Comparison of ENCODE assay signal across 8 mouse cellular contexts in the genomic region with DNA sequence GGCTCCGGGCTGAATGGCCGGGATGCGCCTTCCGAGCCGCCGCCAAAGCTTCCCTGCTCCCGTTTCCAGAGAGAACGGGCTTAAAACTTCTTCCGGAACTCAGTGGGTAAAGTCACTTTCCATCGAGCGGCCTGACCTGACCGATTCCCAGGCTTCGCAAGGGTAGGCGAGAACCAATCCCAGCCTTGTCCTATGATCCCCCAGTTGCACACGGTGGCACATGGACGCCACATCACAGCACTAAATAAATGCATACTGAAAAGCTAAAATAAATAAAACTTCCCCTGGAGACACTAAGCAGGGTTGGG. TPM values are rescaled to one million over a fixed set of nuclear protein-coding genes. Genes with fewer than 3 reads are reported as not detected.
DNase-seq lines count a peak whose midpoint lies in the region; ATAC-seq and TF ChIP-seq lines count a peak whose summit lies in the region.

No protein-coding gene starts in this region.

- H3K27ac ChIP-seq in cerebellum, adult 2 months (ENCODE audit: insufficient read depth, low read length), result peak overlapping the region; percentile 52; the same call in 1 of the 2 replicates
- H3K27ac ChIP-seq in testis, adult 2 months (ENCODE audit: control insufficient read depth, insufficient read depth, low read depth, low read length), result peak overlapping the region; percentile 85
- peak overlapping the region; percentile 100 for H3K27ac ChIP-seq in limb, embryonic 14.5 days (replicated peaks; ENCODE audit: low read depth, low read length)
- H3K27ac ChIP-seq in stomach, postnatal 0 days (replicated peaks), result peak overlapping the region; percentile 99

- TF ChIP-seq POLR2A in cerebellum, adult 2 months (IDR thresholded peaks at IDR 0.05; ENCODE audit: borderline replicate concordance, insufficient read depth, low read length), result no peak
- no peak for TF ChIP-seq POLR2A in testis, adult 2 months (IDR thresholded peaks at IDR 0.05; ENCODE audit: control insufficient read depth, low read depth, low read length)
- TF ChIP-seq POLR2A in limb, embryonic 14.5 days (IDR thresholded peaks at IDR 0.05; ENCODE audit: borderline replicate concordance, extremely low read depth, insufficient read depth, insufficient read length), result no peak

- H3K9ac ChIP-seq in limb, embryonic 14.5 days (ENCODE audit: low read depth, low read length, severe bottlenecking), result peak overlapping the region; percentile 97
- H3K9ac ChIP-seq in stomach, postnatal 0 days (ENCODE audit: low read length), result peak overlapping the region; percentile 99

- no peaks in the 10 kb centered on the region for H3K36me3 ChIP-seq in testis, adult 2 months (ENCODE audit: control insufficient read depth, insufficient read depth, low read length)
- peaks cover 21% of the 10 kb centered on the region for H3K36me3 ChIP-seq in limb, embryonic 14.5 days (ENCODE audit: control insufficient read depth, insufficient read depth, low read length)
- peaks cover 4% of the 10 kb centered on the region; the same call in 1 of the 2 replicates for H3K36me3 ChIP-seq in stomach, postnatal 0 days (ENCODE audit: control insufficient read depth, insufficient read depth, low read length)

- peaks cover 4% of the 10 kb centered on the region; the same call in 1 of the 2 replicates for H3K4me1 ChIP-seq in cerebellum, adult 2 months (ENCODE audit: control insufficient read depth, insufficient read depth, low read length)
- no peaks in the 10 kb centered on the region; the same call in 1 of the 2 replicates for H3K4me1 ChIP-seq in testis, adult 2 months (ENCODE audit: control insufficient read depth, insufficient read depth, low read length)
- H3K4me1 ChIP-seq in limb, embryonic 14.5 days (ENCODE audit: control insufficient read depth, insufficient read depth, low read length), result no peaks in the 10 kb centered on the region; the same call in 1 of the 2 replicates
- no peaks in the 10 kb centered on the region for H3K4me1 ChIP-seq in stomach, postnatal 0 days (replicated peaks; ENCODE audit: control insufficient read depth, insufficient read depth)

- no peaks in the 10 kb centered on the region for H3K9me3 ChIP-seq in limb, embryonic 14.5 days (ENCODE audit: control insufficient read depth, low read length)
- H3K9me3 ChIP-seq in stomach, postnatal 0 days (ENCODE audit: control insufficient read depth, low read length), result no peaks in the 10 kb centered on the region

- H3K4me2 ChIP-seq in limb, embryonic 14.5 days (replicated peaks; ENCODE audit: low read depth, low read length, severe bottlenecking), result peak overlapping the region; percentile 54
- H3K4me2 ChIP-seq in stomach, postnatal 0 days (replicated peaks; ENCODE audit: low read depth), result peak overlapping the region; percentile 60

- WGBS in cerebellum, adult 2 months, result under 1% methylated on average over 16 of the region's 16 CpGs
- WGBS in limb, embryonic 14.5 days, result under 1% methylated on average over 16 of the region's 16 CpGs
- WGBS in stomach, postnatal 0 days, result under 1% methylated on average over 16 of the region's 16 CpGs

- ATAC-seq in limb, embryonic 14.5 days (ENCODE audit: low FRiP score, low read depth), result no peak
- ATAC-seq in stomach, postnatal 0 days (ENCODE audit: low FRiP score, low TSS enrichment), result peak; percentile 15

- H3K27me3 ChIP-seq in cerebellum, adult 2 months (ENCODE audit: control insufficient read depth, insufficient read depth, low read length), result no peaks in the 10 kb centered on the region
- no peaks in the 10 kb centered on the region for H3K27me3 ChIP-seq in testis, adult 2 months (ENCODE audit: control insufficient read depth, insufficient read depth, low read length)
- no peaks in the 10 kb centered on the region for H3K27me3 ChIP-seq in limb, embryonic 14.5 days (ENCODE audit: control insufficient read depth, insufficient read depth, low read length)
- H3K27me3 ChIP-seq in stomach, postnatal 0 days (ENCODE audit: control insufficient read depth, insufficient read depth, low read length), result no peaks in the 10 kb centered on the region

- no peak for DNase-seq in cerebellum, adult 2 months
- DNase-seq in cerebellum, adult 11-12 months, result no peak
- no peak for DNase-seq in testis, postnatal 14 days (ENCODE audit: low spot score)
- peak; percentile 11 for DNase-seq in limb, embryonic 14.5 days (ENCODE audit: low spot score)
- DNase-seq in stomach, postnatal 0 days (ENCODE audit: low spot score), result no peak
- no peak for DNase-seq in embryo, embryonic 9.5 days (ENCODE audit: extremely low spot score)
- no peak for DNase-seq in B cell, adult 2 months

- TF ChIP-seq EP300 in stomach, postnatal 0 days (optimal IDR thresholded peaks at IDR 0.05), result no peak

- TF ChIP-seq CTCF in cerebellum, adult 2 months (IDR thresholded peaks at IDR 0.05; ENCODE audit: borderline replicate concordance, insufficient read depth, low read depth, low read length), result no peak
- TF ChIP-seq CTCF in testis, adult 2 months (IDR thresholded peaks at IDR 0.05; ENCODE audit: control insufficient read depth, insufficient read depth, insufficient replicate concordance, low read depth, low read length), result no peak
- no peak for TF ChIP-seq CTCF in stomach, postnatal 0 days (IDR thresholded peaks at IDR 0.05; ENCODE audit: low read depth)

- H3K4me3 ChIP-seq in cerebellum, adult 2 months (replicated peaks; ENCODE audit: insufficient read depth, low read depth, low read length), result peak overlapping the region; percentile 85
- H3K4me3 ChIP-seq in testis, adult 2 months (ENCODE audit: control insufficient read depth, low read depth, low read length), result peak overlapping the region; percentile 93
- H3K4me3 ChIP-seq in limb, embryonic 14.5 days (replicated peaks; ENCODE audit: low read length), result peak overlapping the region; percentile 99
- peak overlapping the region; percentile 98 for H3K4me3 ChIP-seq in stomach, postnatal 0 days (ENCODE audit: low read depth, low read length)

RNA-seq across cellular contexts. Expression of a gene that starts 0.8 kb away (rescaled TPM):
- 43.8 and 48.9 TPM in 2 replicates for polyA plus RNA-seq in cerebellum, adult 2 months (2012; rRNA removed)
- polyA plus RNA-seq in testis, adult 2 months (2012; rRNA removed), result 7.5 and 11.3 TPM in 2 replicates
- 35.2 and 43.6 TPM in 2 replicates for polyA plus RNA-seq in limb, embryonic 14.5 days (2012; rRNA removed)
- 71.4 and 75.9 TPM in 2 replicates for polyA plus RNA-seq in limb, embryonic 14.5 days (2014; fragmentation: Nextera tagmentation; extraction: Ambion mirVana)
- 30.9 and 31.4 TPM in 2 replicates for polyA plus RNA-seq in stomach, postnatal 0 days (2015; fragmentation: Nextera tagmentation; extraction: Ambion mirVana)

RNA-seq across cellular contexts. Expression of a gene that starts 43.6 kb away (rescaled TPM):
- polyA plus RNA-seq in cerebellum, adult 2 months (2012; rRNA removed), result 21.1 and 27.5 TPM in 2 replicates
- 200 and 260 TPM in 2 replicates for polyA plus RNA-seq in testis, adult 2 months (2012; rRNA removed)
- 10.3 and 10.7 TPM in 2 replicates for polyA plus RNA-seq in limb, embryonic 14.5 days (2012; rRNA removed)
- polyA plus RNA-seq in limb, embryonic 14.5 days (2014; fragmentation: Nextera tagmentation; extraction: Ambion mirVana), result 3.2 and 4.1 TPM in 2 replicates
- polyA plus RNA-seq in stomach, postnatal 0 days (2015; fragmentation: Nextera tagmentation; extraction: Ambion mirVana), result 0.65 and 0.80 TPM in 2 replicates
